Mouse (Mus musculus) heart, adult 2 months (tissue): ENCODE results near the gene Hmga2.

Experiments
- CTCF ChIP-seq: fragments of 200-600 bp; IDR thresholded peaks from 2 replicates; pipeline ENCODE4 v1.8.1; 2022; ENCODE audit warnings: antibody characterized with exemption, mild to moderate bottlenecking, moderate library complexity
- EP300 ChIP-seq: fragments of 200-500 bp; IDR thresholded peaks from 2 replicates; pipeline ENCODE4 v1.6.1; 2011; ENCODE audit warnings: low read depth, low read length, control low read depth; ENCODE audit not compliant: insufficient read depth
- POLR2A ChIP-seq: fragments of 200-500 bp; IDR thresholded peaks from 2 replicates; pipeline ENCODE4 v1.6.1; 2011; ENCODE audit warnings: mild to moderate bottlenecking, low read depth, low read length, control low read depth; ENCODE audit not compliant: insufficient read depth

DNA sequence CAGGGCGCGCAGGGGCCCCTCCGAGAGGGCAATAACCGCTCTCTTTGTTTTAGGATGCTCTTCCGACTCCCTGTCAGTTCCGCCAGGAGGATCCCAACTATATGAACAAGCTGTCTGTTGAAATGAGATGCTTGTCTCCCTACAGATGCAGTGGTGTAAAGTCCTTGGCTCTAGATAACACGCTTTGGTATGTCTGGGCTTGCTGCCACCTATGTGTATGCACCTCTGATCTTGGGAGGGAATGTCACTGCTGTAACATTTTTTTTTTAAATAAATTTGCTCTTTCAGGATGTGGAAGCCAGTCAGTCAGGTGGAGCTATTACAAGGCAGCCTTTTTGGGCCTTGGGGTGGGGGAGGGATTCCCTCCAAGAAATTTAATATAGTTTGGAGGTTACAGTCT lies 92.2 kb downstream of the Hmga2 start:
- TF ChIP-seq POLR2A (no peak), CTCF (no peak), EP300 (no peak)
